Mouse (Mus musculus): ENCODE data around the gene Oaz1. TPM values are rescaled to one million over a fixed set of nuclear protein-coding genes. Genes with fewer than 3 reads are reported as not detected.
"Not testable (repeated sequence)": the region's sequence is repeated elsewhere in the genome, so short reads cannot be mapped to it uniquely, and the experiment has no call there.

The Oaz1 gene
- total RNA-seq, 1 experiment from 2014 or later = 242 TPM

- no peak for ATAC-seq (replicated peaks; ENCODE audit: insufficient number of reproducible peaks, low FRiP score, low TSS enrichment, poor library complexity, severe bottlenecking)
Measured at GRCm38 (mm10) chr10:80818599-80819281, 7.7 kb upstream of the Oaz1 start.

GRCm38 (mm10) chr10:80819406-80819805, 7.0 kb upstream of the Oaz1 start:
- ATAC-seq (replicated peaks; ENCODE audit: insufficient number of reproducible peaks, low FRiP score, low TSS enrichment, poor library complexity, severe bottlenecking) = no peak

- no peak for ATAC-seq (replicated peaks; ENCODE audit: insufficient number of reproducible peaks, low FRiP score, low TSS enrichment, poor library complexity, severe bottlenecking)
Measured at GRCm38 (mm10) chr10:80821991-80822390, 4.5 kb upstream of the Oaz1 start.

- ATAC-seq (replicated peaks; ENCODE audit: insufficient number of reproducible peaks, low FRiP score, low TSS enrichment, poor library complexity, severe bottlenecking) = no peak
Measured at GRCm38 (mm10) chr10:80822528-80822927, 3.9 kb upstream of the Oaz1 start.

- ATAC-seq (replicated peaks; ENCODE audit: insufficient number of reproducible peaks, low FRiP score, low TSS enrichment, poor library complexity, severe bottlenecking) = no peak
Measured at GRCm38 (mm10) chr10:80823316-80823715, 3.1 kb upstream of the Oaz1 start.

GRCm38 (mm10) chr10:80823847-80824643, 2.4 kb upstream of the Oaz1 start:
- ATAC-seq (replicated peaks; ENCODE audit: insufficient number of reproducible peaks, low FRiP score, low TSS enrichment, poor library complexity, severe bottlenecking) = no peak

- no peak for ATAC-seq (replicated peaks; ENCODE audit: insufficient number of reproducible peaks, low FRiP score, low TSS enrichment, poor library complexity, severe bottlenecking)
Measured at GRCm38 (mm10) chr10:80824827-80825226, 1.6 kb upstream of the Oaz1 start.

- ATAC-seq (replicated peaks; ENCODE audit: insufficient number of reproducible peaks, low FRiP score, low TSS enrichment, poor library complexity, severe bottlenecking) = no peak
Measured at GRCm38 (mm10) chr10:80827063-80827869, 810 bp downstream of the Oaz1 start.

- no peak for ATAC-seq (replicated peaks; ENCODE audit: insufficient number of reproducible peaks, low FRiP score, low TSS enrichment, poor library complexity, severe bottlenecking)
Measured at GRCm38 (mm10) chr10:80827870-80828420, 1.5 kb downstream of the Oaz1 start.

- not testable (repeated sequence) for ATAC-seq (replicated peaks; ENCODE audit: insufficient number of reproducible peaks, low FRiP score, low TSS enrichment, poor library complexity, severe bottlenecking)
Measured at GRCm38 (mm10) chr10:80828587-80828986, 2.1 kb downstream of the Oaz1 start.

GRCm38 (mm10) chr10:80829359-80830278, 3.2 kb downstream of the Oaz1 start:
- ATAC-seq (replicated peaks; ENCODE audit: insufficient number of reproducible peaks, low FRiP score, low TSS enrichment, poor library complexity, severe bottlenecking) = no peak

- ATAC-seq (replicated peaks; ENCODE audit: insufficient number of reproducible peaks, low FRiP score, low TSS enrichment, poor library complexity, severe bottlenecking) = no peak
Measured at GRCm38 (mm10) chr10:80831136-80831535, 4.7 kb downstream of the Oaz1 start.

- ATAC-seq (replicated peaks; ENCODE audit: insufficient number of reproducible peaks, low FRiP score, low TSS enrichment, poor library complexity, severe bottlenecking) = no peak
Measured at GRCm38 (mm10) chr10:80832818-80833217, 6.4 kb downstream of the Oaz1 start.

- ATAC-seq (replicated peaks; ENCODE audit: insufficient number of reproducible peaks, low FRiP score, low TSS enrichment, poor library complexity, severe bottlenecking) = no peak
Measured at GRCm38 (mm10) chr10:80835617-80836016, 9.2 kb downstream of the Oaz1 start.

GRCm38 (mm10) chr10:80836949-80837379, 10.5 kb downstream of the Oaz1 start:
- ATAC-seq (replicated peaks; ENCODE audit: insufficient number of reproducible peaks, low FRiP score, low TSS enrichment, poor library complexity, severe bottlenecking) = no peak

GRCm38 (mm10) chr10:80837827-80838226, 11.4 kb downstream of the Oaz1 start:
- no peak for ATAC-seq (replicated peaks; ENCODE audit: insufficient number of reproducible peaks, low FRiP score, low TSS enrichment, poor library complexity, severe bottlenecking)

- no peak for ATAC-seq (replicated peaks; ENCODE audit: insufficient number of reproducible peaks, low FRiP score, low TSS enrichment, poor library complexity, severe bottlenecking)
Measured at GRCm38 (mm10) chr10:80838346-80838912, 12.0 kb downstream of the Oaz1 start.

- no peak for ATAC-seq (replicated peaks; ENCODE audit: insufficient number of reproducible peaks, low FRiP score, low TSS enrichment, poor library complexity, severe bottlenecking)
Measured at GRCm38 (mm10) chr10:80839848-80840247, 13.4 kb downstream of the Oaz1 start.

Data from monocyte, adult 5-6 weeks (primary cell).